Mouse (Mus musculus): ENCODE data around the gene Fam166b. TPM values are rescaled to one million over a fixed set of nuclear protein-coding genes. Genes with fewer than 3 reads are reported as not detected.
A peak's percentile ranks its signal among the peaks of the same experiment; 100 is the strongest.

Gene Fam166b
- polyA plus RNA-seq, 1 experiment from 2014 or later = 0.16 TPM

DNA sequence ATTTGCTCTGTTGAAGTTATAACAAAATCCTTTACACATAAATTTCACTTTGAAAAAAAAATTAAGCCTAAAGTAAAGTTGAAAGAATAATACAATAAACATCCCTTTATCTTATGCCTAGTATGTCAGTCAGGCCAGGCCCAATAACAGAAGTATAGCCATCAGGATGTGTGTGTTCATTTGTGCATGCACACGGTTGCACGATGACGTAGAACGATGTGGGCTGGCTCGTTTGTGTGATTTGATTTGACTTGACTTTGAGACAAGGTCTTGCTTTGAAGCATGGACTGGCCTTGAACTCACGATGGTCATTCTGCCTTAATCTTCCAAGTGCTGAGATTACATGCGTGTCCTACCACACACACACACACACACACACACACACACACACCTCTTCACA lies 37.9 kb upstream of the Fam166b start:
- TF ChIP-seq CTCF (IDR thresholded peaks at IDR 0.05; ENCODE audit: low read depth) = no peak
- H3K4me2 ChIP-seq (replicated peaks; ENCODE audit: low read depth) = no peak overlapping the region
- H3K9ac ChIP-seq (ENCODE audit: low read depth, low read length) = no peak overlapping the region
- WGBS = 81% methylated on average over 7 of the region's 7 CpGs
- no peaks in the 10 kb centered on the region for H3K27me3 ChIP-seq (replicated peaks; ENCODE audit: control insufficient read depth, insufficient read depth, low read length)
- no peak for ATAC-seq
- no peaks in the 10 kb centered on the region for H3K36me3 ChIP-seq (ENCODE audit: control insufficient read depth, insufficient read depth)
- H3K27ac ChIP-seq (ENCODE audit: low read depth, low read length) = no peak overlapping the region
- H3K9me3 ChIP-seq (ENCODE audit: control insufficient read depth) = no peaks in the 10 kb centered on the region
- no peak overlapping the region for H3K4me3 ChIP-seq (ENCODE audit: low read depth, low read length)
- H3K4me1 ChIP-seq (replicated peaks; ENCODE audit: control insufficient read depth, insufficient read depth, low read length) = no peaks in the 10 kb centered on the region

DNA sequence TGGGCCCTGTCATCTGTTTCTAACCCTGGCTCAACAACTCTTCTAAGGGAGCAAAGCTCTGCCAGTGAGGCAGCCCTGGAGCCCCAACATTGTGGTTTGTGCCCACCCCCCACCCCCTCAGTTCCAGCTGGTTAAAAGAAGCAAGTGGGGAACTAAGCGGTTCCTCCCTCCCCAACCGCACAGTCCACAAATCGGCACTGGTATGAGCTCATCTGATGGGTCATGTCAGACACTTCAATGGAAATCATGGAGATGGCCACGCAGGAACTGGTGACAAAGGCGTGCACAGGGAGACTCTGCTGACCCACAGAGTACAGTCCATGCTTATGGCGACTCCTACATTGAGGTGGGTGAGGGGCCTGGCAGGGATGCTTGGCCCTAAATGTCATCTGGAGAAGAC lies 37.0 kb upstream of the Fam166b start:
- Histone ChIP-seq H3K9me3 (ENCODE audit: control insufficient read depth) (no peaks in the 10 kb centered on the region), H3K4me2 (replicated peaks; ENCODE audit: low read depth) (no peak overlapping the region), H3K9ac (ENCODE audit: low read depth, low read length) (no peak overlapping the region), H3K27ac (ENCODE audit: low read depth, low read length) (no peak overlapping the region), H3K27me3 (replicated peaks; ENCODE audit: control insufficient read depth, insufficient read depth, low read length) (no peaks in the 10 kb centered on the region), H3K4me3 (ENCODE audit: low read depth, low read length) (no peak overlapping the region), H3K4me1 (replicated peaks; ENCODE audit: control insufficient read depth, insufficient read depth, low read length) (no peaks in the 10 kb centered on the region), H3K36me3 (ENCODE audit: control insufficient read depth, insufficient read depth) (no peaks in the 10 kb centered on the region)
- no peak for TF ChIP-seq CTCF (IDR thresholded peaks at IDR 0.05; ENCODE audit: low read depth)
- WGBS = 88% methylated on average over 6 of the region's 6 CpGs
- ATAC-seq = no peak

DNA sequence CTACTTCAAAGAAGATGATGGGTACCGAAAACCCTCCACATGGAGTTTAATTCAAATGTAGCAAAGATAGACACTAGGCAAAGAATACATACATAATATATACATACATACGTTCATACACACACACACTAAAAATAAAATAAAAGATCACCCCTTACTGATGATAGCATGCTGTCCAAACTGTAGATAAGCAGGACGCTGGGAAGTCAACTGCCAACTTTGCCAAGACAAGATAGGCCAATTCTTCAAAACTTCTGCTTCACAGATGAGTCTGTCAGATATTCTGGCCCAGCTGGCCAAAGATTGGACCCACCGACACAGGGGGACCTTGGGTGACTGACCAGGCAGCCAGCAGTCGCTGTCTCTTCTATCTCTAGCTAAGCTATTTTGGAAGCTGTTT lies 34.2 kb upstream of the Fam166b start:
- Histone ChIP-seq H3K4me2 (replicated peaks; ENCODE audit: low read depth) (no peak overlapping the region), H3K9me3 (ENCODE audit: control insufficient read depth) (no peaks in the 10 kb centered on the region), H3K27me3 (replicated peaks; ENCODE audit: control insufficient read depth, insufficient read depth, low read length) (no peaks in the 10 kb centered on the region), H3K9ac (ENCODE audit: low read depth, low read length) (no peak overlapping the region), H3K4me1 (replicated peaks; ENCODE audit: control insufficient read depth, insufficient read depth, low read length) (no peaks in the 10 kb centered on the region), H3K27ac (ENCODE audit: low read depth, low read length) (no peak overlapping the region), H3K36me3 (ENCODE audit: control insufficient read depth, insufficient read depth) (no peaks in the 10 kb centered on the region), H3K4me3 (ENCODE audit: low read depth, low read length) (no peak overlapping the region)
- ATAC-seq = no peak
- WGBS = 91% methylated on average over 5 of the region's 5 CpGs
- TF ChIP-seq CTCF (IDR thresholded peaks at IDR 0.05; ENCODE audit: low read depth) = no peak

DNA sequence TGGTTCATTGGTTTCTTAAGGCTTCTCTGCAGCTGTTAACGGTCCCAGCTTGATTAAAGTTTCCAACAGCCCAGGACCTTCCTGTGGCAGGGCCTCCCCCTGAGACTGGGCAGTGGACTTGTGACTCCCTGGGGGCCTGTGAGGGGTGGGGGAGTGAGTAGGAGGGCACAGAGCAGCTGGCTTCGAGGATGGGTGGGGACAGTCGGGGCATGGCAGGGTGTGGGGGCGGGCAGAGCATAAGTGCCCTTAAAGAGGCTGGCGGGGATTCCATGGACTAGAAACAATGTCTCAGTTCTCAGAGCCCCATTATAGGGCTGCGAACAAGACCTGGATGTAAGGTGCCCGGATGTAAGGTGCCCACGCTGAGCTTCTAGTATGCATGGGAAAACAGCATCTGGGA lies 28.2 kb upstream of the Fam166b start:
- no peak for TF ChIP-seq CTCF (IDR thresholded peaks at IDR 0.05; ENCODE audit: low read depth)
- Histone ChIP-seq H3K9me3 (ENCODE audit: control insufficient read depth) (no peaks in the 10 kb centered on the region), H3K4me1 (replicated peaks; ENCODE audit: control insufficient read depth, insufficient read depth, low read length) (no peaks in the 10 kb centered on the region; the same call in 1 of the 2 replicates), H3K27ac (ENCODE audit: low read depth, low read length) (no peak overlapping the region), H3K27me3 (replicated peaks; ENCODE audit: control insufficient read depth, insufficient read depth, low read length) (peaks cover 26% of the 10 kb centered on the region), H3K36me3 (ENCODE audit: control insufficient read depth, insufficient read depth) (no peaks in the 10 kb centered on the region), H3K4me3 (ENCODE audit: low read depth, low read length) (no peak overlapping the region), H3K4me2 (replicated peaks; ENCODE audit: low read depth) (no peak overlapping the region), H3K9ac (ENCODE audit: low read depth, low read length) (no peak overlapping the region)
- ATAC-seq = no peak
- 28% methylated on average over 8 of the region's 8 CpGs for WGBS

DNA sequence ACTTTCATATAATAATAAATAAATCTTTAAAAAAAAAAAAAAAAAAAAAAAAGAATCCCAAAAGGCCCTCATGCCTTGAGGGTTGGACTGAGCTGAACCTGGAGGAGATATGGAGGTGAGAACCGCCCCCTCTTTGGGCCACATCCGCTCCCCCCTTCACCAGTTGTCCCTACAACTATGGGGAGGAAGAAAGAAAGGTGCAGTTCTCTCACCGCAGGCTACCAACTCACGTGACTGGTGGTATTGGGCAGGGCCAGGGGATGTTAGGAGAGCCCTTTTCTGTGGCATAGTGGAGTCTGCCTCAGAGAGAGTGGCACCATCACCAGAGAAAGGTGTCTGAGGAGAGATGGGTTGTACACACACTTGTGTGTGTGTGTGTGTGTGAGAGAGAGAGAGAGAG lies 27.5 kb upstream of the Fam166b start:
- Histone ChIP-seq H3K36me3 (ENCODE audit: control insufficient read depth, insufficient read depth) (no peaks in the 10 kb centered on the region), H3K4me3 (ENCODE audit: low read depth, low read length) (no peak overlapping the region), H3K27me3 (replicated peaks; ENCODE audit: control insufficient read depth, insufficient read depth, low read length) (peaks cover 26% of the 10 kb centered on the region), H3K9ac (ENCODE audit: low read depth, low read length) (no peak overlapping the region), H3K27ac (ENCODE audit: low read depth, low read length) (no peak overlapping the region), H3K4me1 (replicated peaks; ENCODE audit: control insufficient read depth, insufficient read depth, low read length) (no peaks in the 10 kb centered on the region; the same call in 1 of the 2 replicates), H3K4me2 (replicated peaks; ENCODE audit: low read depth) (no peak overlapping the region), H3K9me3 (ENCODE audit: control insufficient read depth) (no peaks in the 10 kb centered on the region)
- TF ChIP-seq CTCF (IDR thresholded peaks at IDR 0.05; ENCODE audit: low read depth) = no peak
- 36% methylated on average over 4 of the region's 4 CpGs for WGBS
- ATAC-seq = no peak

DNA sequence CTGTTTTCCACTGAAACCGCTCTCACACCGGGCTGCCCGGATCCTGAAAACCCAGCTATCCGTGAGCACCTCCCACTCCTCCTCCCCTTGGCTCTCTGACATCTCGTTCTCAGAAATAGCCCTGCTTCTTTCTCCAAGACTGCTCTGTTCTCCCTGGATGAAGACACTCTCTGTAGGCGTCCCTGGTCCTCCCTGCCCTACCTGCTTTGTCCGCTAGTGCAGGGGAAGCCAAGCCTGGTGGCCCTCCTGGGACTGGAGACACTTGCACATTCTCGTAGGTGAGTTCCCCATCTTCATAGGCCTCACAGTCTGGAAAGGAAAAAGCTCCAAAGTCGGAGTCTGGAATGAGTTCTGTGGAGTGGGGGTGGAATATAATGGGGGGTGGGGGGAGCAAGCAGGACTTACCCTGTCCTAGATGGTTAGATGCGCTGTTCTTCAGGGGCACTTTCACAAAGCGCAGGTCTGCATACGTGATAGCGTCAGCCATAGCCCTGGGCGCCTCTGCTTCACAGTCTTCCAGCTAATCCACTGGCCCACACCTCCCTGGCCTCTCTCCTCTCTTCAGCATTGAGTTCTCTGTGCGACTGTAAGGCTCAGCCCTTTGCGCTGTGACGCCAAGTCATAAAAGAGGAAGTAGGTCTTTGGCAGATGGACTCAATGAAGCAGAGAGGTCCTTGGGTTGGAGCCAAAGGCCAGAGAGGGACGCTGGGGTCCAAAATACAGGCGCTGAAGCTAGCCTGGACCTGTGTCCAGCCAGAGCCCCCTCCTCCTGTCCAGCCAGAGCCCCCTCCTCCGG lies 25.3 kb upstream of the Fam166b start, which contains the start of gene Cd72:
Gene Cd72 (minus strand): TSS at position 588 of the 796 bp plus-strand sequence.
- Histone ChIP-seq H3K36me3 (ENCODE audit: control insufficient read depth, insufficient read depth) (no peaks in the 10 kb centered on the region), H3K4me1 (replicated peaks; ENCODE audit: control insufficient read depth, insufficient read depth, low read length) (no peaks in the 10 kb centered on the region; the same call in 1 of the 2 replicates), H3K9me3 (ENCODE audit: control insufficient read depth) (no peaks in the 10 kb centered on the region), H3K4me2 (replicated peaks; ENCODE audit: low read depth) (peak within 1 kb of the TSS; percentile 58), H3K27ac (ENCODE audit: low read depth, low read length) (no peak within 1 kb of the TSS), H3K4me3 (ENCODE audit: low read depth, low read length) (peak within 1 kb of the TSS; percentile 16), H3K9ac (ENCODE audit: low read depth, low read length) (peak within 1 kb of the TSS; percentile 26; the same call in 1 of the 2 replicates), H3K27me3 (replicated peaks; ENCODE audit: control insufficient read depth, insufficient read depth, low read length) (peaks cover 26% of the 10 kb centered on the region)
- TF ChIP-seq CTCF (IDR thresholded peaks at IDR 0.05; ENCODE audit: low read depth) = peak; percentile 34
- WGBS = 28% methylated on average over 20 of the region's 20 CpGs
- ATAC-seq = no peak

Measured in intestine, postnatal 0 days (tissue).